ENCODE assay signal across 21 mouse cellular contexts in the genomic region with DNA sequence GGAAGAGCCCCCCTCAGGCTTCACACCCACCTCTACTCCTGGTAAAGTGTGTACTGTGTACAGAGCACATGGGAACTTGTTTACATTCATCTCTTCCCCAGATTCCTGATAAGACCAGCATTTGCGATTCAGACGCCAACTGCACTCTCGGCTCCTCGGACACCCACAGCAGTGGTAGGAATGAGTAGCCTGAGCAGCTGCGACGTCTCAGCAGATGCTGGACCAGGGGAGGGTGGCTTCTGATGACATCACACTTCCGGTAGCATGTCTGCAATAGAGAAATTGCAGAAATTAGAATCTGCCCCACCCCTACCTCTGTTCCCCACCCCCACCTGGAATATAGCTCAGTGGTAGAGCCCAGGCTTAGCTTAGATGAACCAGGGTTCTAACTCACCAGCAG. TPM values are rescaled to one million over a fixed set of nuclear protein-coding genes. Genes with fewer than 3 reads are reported as not detected.
DNase-seq lines count a peak whose midpoint lies in the region; ATAC-seq and TF ChIP-seq lines count a peak whose summit lies in the region.
"Had no signal": no experiment of that assay in that cellular context is flagged by ENCODE, and none has a peak within 500 bp of the region (broad histone marks: within the 10 kb centered on the region; RNA-seq: fewer than 3 reads in every experiment).

No protein-coding gene starts in this region.

- 56% methylated on average over 7 of the region's 7 CpGs for WGBS in heart, postnatal 0 days
- 26% methylated on average over 7 of the region's 7 CpGs for WGBS in lung, embryonic 15.5 days

- 0 out of 2 replicates have a peak, but pooled peaks have one; percentile 14 for ATAC-seq in heart, postnatal 0 days (ENCODE audit: insufficient read depth, low read depth)
- ATAC-seq in lung, embryonic 15.5 days (ENCODE audit: borderline replicate concordance, extremely low read depth, low FRiP score, low TSS enrichment): peak; percentile 42; the same call in 1 of the 2 replicates
- ATAC-seq in granulocyte monocyte progenitor cell, adult 5-6 weeks (replicated peaks; ENCODE audit: poor library complexity, severe bottlenecking): peak; percentile 46
- no peak for ATAC-seq in cerebellum, adult (ENCODE audit: insufficient number of reproducible peaks, low FRiP score, low TSS enrichment)
- ATAC-seq: forebrain, embryonic 15.5 days; intestine, embryonic 16.5 days had no signal

- H3K4me2 ChIP-seq in heart, postnatal 0 days (ENCODE audit: low read depth, low read length): no peak overlapping the region
- H3K4me2 ChIP-seq in lung, embryonic 15.5 days: no peak overlapping the region
- H3K4me2 ChIP-seq: embryonic facial prominence, embryonic 12.5 days; forebrain, embryonic 15.5 days; heart, embryonic 11.5 days; hindbrain, embryonic 14.5 days; liver, embryonic 11.5 days; midbrain, embryonic 12.5 days; neural tube, embryonic 13.5 days had no signal

- H3K9me3 ChIP-seq in heart, postnatal 0 days (replicated peaks; ENCODE audit: control insufficient read depth, low read length): no peaks in the 10 kb centered on the region
- H3K9me3 ChIP-seq in lung, embryonic 15.5 days: no peaks in the 10 kb centered on the region
- H3K9me3 ChIP-seq: embryonic facial prominence, embryonic 12.5 days; forebrain, embryonic 15.5 days; neural tube, embryonic 13.5 days had no signal

- no peak for TF ChIP-seq EP300 in heart, postnatal 0 days (IDR thresholded peaks at IDR 0.05; ENCODE audit: low read depth)

- intact Hi-C loops in heart, postnatal 14 days (cut with DNase I): no loop called here

- peaks cover 18% of the 10 kb centered on the region for H3K36me3 ChIP-seq in heart, postnatal 0 days (replicated peaks; ENCODE audit: control insufficient read depth, insufficient read depth, low read length)
- H3K36me3 ChIP-seq in lung, embryonic 15.5 days: no peaks in the 10 kb centered on the region
- peaks cover 4% of the 10 kb centered on the region for H3K36me3 ChIP-seq in splenic B cell, adult 2 months (ENCODE audit: control insufficient read depth, insufficient read depth, low read length, poor library complexity, severe bottlenecking)
- H3K36me3 ChIP-seq: embryonic facial prominence, embryonic 12.5 days; forebrain, embryonic 15.5 days; midbrain, embryonic 12.5 days; neural tube, embryonic 13.5 days had no signal

- TF ChIP-seq CTCF in heart, postnatal 0 days (IDR thresholded peaks at IDR 0.05; ENCODE audit: low read depth): no peak

- H3K9ac ChIP-seq in heart, postnatal 0 days (replicated peaks; ENCODE audit: low read depth, low read length): no peak overlapping the region
- H3K9ac ChIP-seq in lung, embryonic 15.5 days: no peak overlapping the region
- H3K9ac ChIP-seq: embryonic facial prominence, embryonic 12.5 days; forebrain, embryonic 15.5 days; hindbrain, embryonic 14.5 days; midbrain, embryonic 12.5 days; neural tube, embryonic 13.5 days had no signal

- H3K4me3 ChIP-seq in heart, postnatal 0 days (ENCODE audit: low read depth, low read length): no peak overlapping the region
- no peak overlapping the region for H3K4me3 ChIP-seq in lung, embryonic 15.5 days
- H3K4me3 ChIP-seq: embryonic facial prominence, embryonic 12.5 days; forebrain, embryonic 15.5 days; midbrain, embryonic 12.5 days; neural tube, embryonic 13.5 days had no signal

- no peak overlapping the region for H3K27ac ChIP-seq in heart, postnatal 0 days (ENCODE audit: low read depth)
- no peak overlapping the region for H3K27ac ChIP-seq in lung, embryonic 15.5 days
- H3K27ac ChIP-seq: embryonic facial prominence, embryonic 12.5 days; forebrain, embryonic 15.5 days; hindbrain, embryonic 14.5 days; macrophage; midbrain, embryonic 12.5 days; neural tube, embryonic 13.5 days had no signal

- DNase-seq in heart, postnatal 0 days (ENCODE audit: low spot score): no peak
- DNase-seq in heart, postnatal 14 days: no peak
- DNase-seq in lung, adult 18-20 months: no peak
- peak; percentile 33 for DNase-seq in splenic B cell, adult 2 months (ENCODE audit: low read depth, low spot score)
- DNase-seq in adrenal gland, adult (ENCODE audit: inconsistent age in 2 of 2, low spot score in 1 of 2): no peak
- DNase-seq: adrenal gland, adult 2 months; cerebellum, adult 9-10 months; heart, postnatal 36 days; thymus, adult 18-20 months had no signal

- H3K27me3 ChIP-seq in heart, postnatal 0 days (ENCODE audit: control insufficient read depth, insufficient read depth, low read length): no peaks in the 10 kb centered on the region
- no peaks in the 10 kb centered on the region for H3K27me3 ChIP-seq in lung, embryonic 15.5 days
- H3K27me3 ChIP-seq in splenic B cell, adult 2 months (ENCODE audit: control insufficient read depth, insufficient read depth, low read length, poor library complexity, severe bottlenecking): no peaks in the 10 kb centered on the region
- H3K27me3 ChIP-seq: embryonic facial prominence, embryonic 12.5 days; forebrain, embryonic 15.5 days; midbrain, embryonic 12.5 days; neural tube, embryonic 13.5 days had no signal

- no peaks in the 10 kb centered on the region for H3K4me1 ChIP-seq in heart, postnatal 0 days (ENCODE audit: control insufficient read depth, insufficient read depth)
- peaks cover 5% of the 10 kb centered on the region for H3K4me1 ChIP-seq in lung, embryonic 15.5 days
- H3K4me1 ChIP-seq: embryonic facial prominence, embryonic 12.5 days; forebrain, embryonic 15.5 days; midbrain, embryonic 12.5 days; neural tube, embryonic 13.5 days had no signal

RNA-seq across cellular contexts. Expression of a gene that starts 11.1 kb away (rescaled TPM):
- 10.0 and 54.2 TPM in 2 replicates for total RNA-seq in heart, postnatal 0 days (2014; rRNA removed; ENCODE audit: low replicate concordance)
- 21.6 and 22.3 TPM in 2 replicates for polyA plus RNA-seq in heart, postnatal 0 days (2015; fragmentation: Nextera tagmentation; extraction: Ambion mirVana)
- total RNA-seq in heart, postnatal 14 days (2021): 10 to 100 TPM; 13.5 to 14.1 TPM
- 16.6 and 17.5 TPM in 2 replicates for polyA plus RNA-seq in lung, embryonic 15.5 days (2015; fragmentation: Nextera tagmentation; extraction: Ambion mirVana)
- 40.6 and 45.9 TPM in 2 replicates for total RNA-seq in granulocyte monocyte progenitor cell, adult 5-6 weeks (2014; fragmentation: Nextera tagmentation)
- total RNA-seq in granulocyte monocyte progenitor cell, adult 5-6 weeks (2017): 7.2 and 17.1 TPM in 2 replicates
